Comparison of ENCODE assay signal across 8 mouse cellular contexts in genomic region chr14:47649631-47650337, GRCm38 (mm10). TPM values are rescaled to one million over a fixed set of nuclear protein-coding genes. Genes with fewer than 3 reads are reported as not detected.
DNase-seq lines count a peak whose midpoint lies in the region; ATAC-seq and TF ChIP-seq lines count a peak whose summit lies in the region.

No protein-coding gene starts in this region.

- peak overlapping the region; percentile 65 for H3K4me2 ChIP-seq in intestine, embryonic 16.5 days (ENCODE audit: low read depth, low read length)
- peak overlapping the region; percentile 92 for H3K4me2 ChIP-seq in liver, embryonic 11.5 days
- H3K4me2 ChIP-seq in stomach, postnatal 0 days (replicated peaks; ENCODE audit: low read depth): peak overlapping the region; percentile 74

- TF ChIP-seq EP300 in stomach, postnatal 0 days (optimal IDR thresholded peaks at IDR 0.05): no peak

- DNase-seq in urinary bladder, adult 18-20 months (ENCODE audit: low spot score in 2 of 2): peak; percentile 16 to 63
- no peak for DNase-seq in urinary bladder, adult 2 months (ENCODE audit: low spot score)
- peak; percentile 74 for DNase-seq in embryo, embryonic 10 days (ENCODE audit: low spot score)
- peak; percentile 54 to 71 for DNase-seq in gastrocnemius, postnatal 4 days (ENCODE audit: low spot score in 2 of 2)
- DNase-seq in liver, embryonic 11.5 days (ENCODE audit: low spot score): peak; percentile 80
- peak; percentile 75 for DNase-seq in stomach, postnatal 0 days (ENCODE audit: low spot score)

- H3K27ac ChIP-seq in intestine, embryonic 16.5 days (ENCODE audit: low read length): peak overlapping the region; percentile 98
- H3K27ac ChIP-seq in liver, embryonic 11.5 days (ENCODE audit: low read depth, low read length): peak overlapping the region; percentile 88
- peak overlapping the region; percentile 97 for H3K27ac ChIP-seq in stomach, postnatal 0 days (replicated peaks)

- no peaks in the 10 kb centered on the region for H3K27me3 ChIP-seq in intestine, embryonic 16.5 days (replicated peaks; ENCODE audit: control insufficient read depth, insufficient read depth, low read length)
- H3K27me3 ChIP-seq in liver, embryonic 11.5 days (replicated peaks; ENCODE audit: control insufficient read depth, insufficient read depth, low read length): no peaks in the 10 kb centered on the region
- no peaks in the 10 kb centered on the region; the same call in 1 of the 2 replicates for H3K27me3 ChIP-seq in stomach, postnatal 0 days (ENCODE audit: control insufficient read depth, insufficient read depth, low read length)

- peak overlapping the region; percentile 98 for H3K9ac ChIP-seq in intestine, embryonic 16.5 days (ENCODE audit: low read depth, low read length)
- H3K9ac ChIP-seq in liver, embryonic 11.5 days (ENCODE audit: low read depth, low read length): peak overlapping the region; percentile 85
- peak overlapping the region; percentile 95 for H3K9ac ChIP-seq in stomach, postnatal 0 days (ENCODE audit: low read length)

- no peaks in the 10 kb centered on the region for H3K9me3 ChIP-seq in intestine, embryonic 16.5 days (ENCODE audit: control insufficient read depth, low read length)
- H3K9me3 ChIP-seq in liver, embryonic 11.5 days (ENCODE audit: control insufficient read depth, low read length): no peaks in the 10 kb centered on the region
- H3K9me3 ChIP-seq in stomach, postnatal 0 days (ENCODE audit: control insufficient read depth, low read length): no peaks in the 10 kb centered on the region

- no peaks in the 10 kb centered on the region for H3K36me3 ChIP-seq in intestine, embryonic 16.5 days (ENCODE audit: control insufficient read depth, insufficient read depth, low read length)
- H3K36me3 ChIP-seq in liver, embryonic 11.5 days (ENCODE audit: control insufficient read depth, insufficient read depth, low read length): no peaks in the 10 kb centered on the region
- H3K36me3 ChIP-seq in stomach, postnatal 0 days (ENCODE audit: control insufficient read depth, insufficient read depth, low read length): no peaks in the 10 kb centered on the region

- peak; percentile 87 for ATAC-seq in intestine, embryonic 16.5 days
- ATAC-seq in liver, embryonic 11.5 days (replicated peaks; ENCODE audit: low FRiP score): peak; percentile 79
- peak; percentile 45; the same call in 1 of the 2 replicates for ATAC-seq in monocyte, adult 5-6 weeks (replicated peaks; ENCODE audit: insufficient number of reproducible peaks, low FRiP score, low TSS enrichment, poor library complexity, severe bottlenecking)
- ATAC-seq in stomach, postnatal 0 days (ENCODE audit: low FRiP score, low TSS enrichment): peak; percentile 90

- no peak for TF ChIP-seq CTCF in stomach, postnatal 0 days (IDR thresholded peaks at IDR 0.05; ENCODE audit: low read depth)

- peak overlapping the region; percentile 98 for H3K4me3 ChIP-seq in intestine, embryonic 16.5 days (ENCODE audit: low read length)
- peak overlapping the region; percentile 85 for H3K4me3 ChIP-seq in liver, embryonic 11.5 days (ENCODE audit: low read depth, low read length)
- H3K4me3 ChIP-seq in stomach, postnatal 0 days (ENCODE audit: low read depth, low read length): peak overlapping the region; percentile 91

- WGBS in intestine, embryonic 16.5 days: under 1% methylated on average over 46 of the region's 46 CpGs
- WGBS in liver, embryonic 11.5 days: under 1% methylated on average over 46 of the region's 46 CpGs
- WGBS in stomach, postnatal 0 days: under 1% methylated on average over 46 of the region's 46 CpGs

- peaks cover 11% of the 10 kb centered on the region; the same call in 1 of the 2 replicates for H3K4me1 ChIP-seq in intestine, embryonic 16.5 days (ENCODE audit: control insufficient read depth, insufficient read depth, low read length)
- peaks cover 9% of the 10 kb centered on the region for H3K4me1 ChIP-seq in liver, embryonic 11.5 days (replicated peaks; ENCODE audit: control insufficient read depth, insufficient read depth, low read length)
- H3K4me1 ChIP-seq in stomach, postnatal 0 days (replicated peaks; ENCODE audit: control insufficient read depth, insufficient read depth): no peaks in the 10 kb centered on the region

RNA-seq across cellular contexts. Expression of gene Ktn1, which starts 1.5 kb away (rescaled TPM):
- 50.8 and 54.8 TPM in 2 replicates for polyA plus RNA-seq in urinary bladder, adult 2 months (2012; rRNA removed)
- 100 to 1,000 TPM; 167 to 171 TPM for total RNA-seq in gastrocnemius, postnatal 4 days (2021)
- polyA plus RNA-seq in intestine, embryonic 16.5 days (2015; fragmentation: Nextera tagmentation; extraction: Ambion mirVana): 33.4 and 37.2 TPM in 2 replicates
- polyA plus RNA-seq in liver, embryonic 11.5 days (2014; fragmentation: Nextera tagmentation; extraction: Ambion mirVana): 43.3 and 45.0 TPM in 2 replicates
- total RNA-seq in monocyte, adult 5-6 weeks (2017): 61.7 to 119 TPM (median 75.3 TPM) in 3 replicates
- 40.7 and 48.8 TPM in 2 replicates for polyA plus RNA-seq in stomach, postnatal 0 days (2015; fragmentation: Nextera tagmentation; extraction: Ambion mirVana)
